In the genomic region with DNA sequence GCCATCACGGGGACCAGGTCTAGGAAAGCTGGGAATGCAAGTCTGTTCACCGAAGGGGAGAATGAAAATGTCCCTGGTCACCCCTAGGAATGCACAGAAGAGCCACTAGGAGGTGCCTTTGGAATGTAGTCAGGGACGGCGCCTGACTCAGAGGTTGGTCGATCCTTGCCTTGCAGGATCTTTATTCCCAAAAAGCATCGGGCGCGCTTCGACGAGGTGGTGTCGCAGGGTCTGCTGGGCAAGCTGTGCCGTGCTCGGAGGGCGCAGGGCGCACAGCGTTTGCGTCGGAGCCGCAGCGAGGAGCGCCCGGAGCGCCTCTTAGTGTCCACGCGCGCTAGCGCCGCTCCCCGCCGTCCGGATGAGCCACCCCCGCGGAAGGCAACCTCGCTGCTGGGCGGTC, we compare ENCODE assay signal across 8 mouse cellular contexts. TPM values are rescaled to one million over a fixed set of nuclear protein-coding genes. Genes with fewer than 3 reads are reported as not detected.
DNase-seq lines count a peak whose midpoint lies in the region; ATAC-seq lines count a peak whose summit lies in the region.

No protein-coding gene starts in this region.

- no peaks in the 10 kb centered on the region for H3K9me3 ChIP-seq in neural tube, embryonic 11.5 days (ENCODE audit: control insufficient read depth, low read length)
- H3K9me3 ChIP-seq in hindbrain, embryonic 11.5 days (ENCODE audit: control insufficient read depth, low read length) = no peaks in the 10 kb centered on the region
- H3K9me3 ChIP-seq in liver, embryonic 15.5 days (replicated peaks) = no peaks in the 10 kb centered on the region

- 4% methylated on average over 28 of the region's 35 CpGs for WGBS in neural tube, embryonic 11.5 days
- WGBS in hindbrain, embryonic 11.5 days = 3% methylated on average over 35 of the region's 35 CpGs
- WGBS in liver, embryonic 15.5 days (ENCODE audit: insufficient replicate concordance) = 4% methylated on average over 35 of the region's 35 CpGs

- 0 out of 2 replicates have a peak, but pooled peaks cover 2% of the 10 kb centered on the region for H3K4me1 ChIP-seq in neural tube, embryonic 11.5 days (ENCODE audit: control insufficient read depth, insufficient read depth, low read length)
- peaks cover 5% of the 10 kb centered on the region for H3K4me1 ChIP-seq in hindbrain, embryonic 11.5 days (replicated peaks; ENCODE audit: control insufficient read depth, insufficient read depth, low read length)
- H3K4me1 ChIP-seq in liver, embryonic 15.5 days (replicated peaks) = peaks cover 3% of the 10 kb centered on the region; the same call in 1 of the 2 replicates

- H3K9ac ChIP-seq in neural tube, embryonic 11.5 days (ENCODE audit: low read length) = no peak overlapping the region
- H3K9ac ChIP-seq in hindbrain, embryonic 11.5 days (ENCODE audit: low read depth, low read length) = peak overlapping the region; percentile 4; the same call in 1 of the 2 replicates
- no peak overlapping the region for H3K9ac ChIP-seq in liver, embryonic 15.5 days

- peak overlapping the region; percentile 36 for H3K4me2 ChIP-seq in neural tube, embryonic 11.5 days (ENCODE audit: low read depth)
- peak overlapping the region; percentile 37 for H3K4me2 ChIP-seq in hindbrain, embryonic 11.5 days (replicated peaks; ENCODE audit: low read depth, low read length)
- peak overlapping the region; percentile 47 for H3K4me2 ChIP-seq in liver, embryonic 15.5 days

- no peaks in the 10 kb centered on the region for H3K36me3 ChIP-seq in neural tube, embryonic 11.5 days (ENCODE audit: control insufficient read depth, insufficient read depth, low read length)
- no peaks in the 10 kb centered on the region for H3K36me3 ChIP-seq in hindbrain, embryonic 11.5 days (ENCODE audit: control insufficient read depth, insufficient read depth, low read length)
- no peaks in the 10 kb centered on the region for H3K36me3 ChIP-seq in liver, embryonic 15.5 days (replicated peaks)

- peak; percentile 42 to 52 for DNase-seq in cerebellum, postnatal 25 days
- no peak for DNase-seq in cerebellum, adult 9-11 months
- peak; percentile 21 for DNase-seq in neural tube, embryonic 11.5 days (ENCODE audit: low spot score)
- DNase-seq in neural tube, embryonic 10.5 days (ENCODE audit: extremely low spot score, low spot score) = no peak
- peak; percentile 56 for DNase-seq in hindbrain, embryonic 11.5 days (ENCODE audit: low spot score)
- no peak for DNase-seq in spleen, adult 18-20 months
- DNase-seq in spleen, postnatal 10 days (ENCODE audit: low spot score in 2 of 2) = no peak

- peaks cover 70% of the 10 kb centered on the region for H3K27me3 ChIP-seq in neural tube, embryonic 11.5 days (ENCODE audit: control insufficient read depth, insufficient read depth, low read length)
- H3K27me3 ChIP-seq in hindbrain, embryonic 11.5 days (ENCODE audit: control insufficient read depth, insufficient read depth, low read length) = peaks cover 72% of the 10 kb centered on the region
- peaks cover 79% of the 10 kb centered on the region for H3K27me3 ChIP-seq in liver, embryonic 15.5 days

- no peak overlapping the region for H3K27ac ChIP-seq in neural tube, embryonic 11.5 days (ENCODE audit: low read depth, low read length)
- H3K27ac ChIP-seq in hindbrain, embryonic 11.5 days (ENCODE audit: low read depth, low read length) = no peak overlapping the region
- H3K27ac ChIP-seq in liver, embryonic 15.5 days (replicated peaks) = no peak overlapping the region

- peak overlapping the region; percentile 26 for H3K4me3 ChIP-seq in neural tube, embryonic 11.5 days (ENCODE audit: low read depth, low read length)
- H3K4me3 ChIP-seq in hindbrain, embryonic 11.5 days (ENCODE audit: low read depth, low read length) = peak overlapping the region; percentile 20; the same call in 1 of the 2 replicates
- peak overlapping the region; percentile 8; the same call in 1 of the 2 replicates for H3K4me3 ChIP-seq in liver, embryonic 15.5 days (replicated peaks)

- no peak for ATAC-seq in neural tube, embryonic 11.5 days (ENCODE audit: insufficient read depth, low FRiP score, low TSS enrichment)
- ATAC-seq in hindbrain, embryonic 11.5 days (ENCODE audit: low FRiP score) = no peak
- ATAC-seq in liver, embryonic 15.5 days (ENCODE audit: insufficient read depth) = no peak

RNA-seq across cellular contexts. Expression of gene Grid2ip, which starts 15.7 kb away (rescaled TPM):
- polyA plus RNA-seq in neural tube, embryonic 11.5 days (2014; fragmentation: Nextera tagmentation; extraction: Ambion mirVana) = 0.14 TPM in 1 of 2 replicates, not detected in the other
- polyA plus RNA-seq in hindbrain, embryonic 11.5 days (2014; fragmentation: Nextera tagmentation; extraction: Ambion mirVana) = 0.42 and 0.49 TPM in 2 replicates
- not detected in 2 replicates for polyA plus RNA-seq in liver, embryonic 15.5 days (2015; fragmentation: Nextera tagmentation; extraction: Ambion mirVana)

RNA-seq across cellular contexts. Expression of gene Kdelr2, which starts 30.8 kb away (rescaled TPM):
- 186 and 199 TPM in 2 replicates for polyA plus RNA-seq in neural tube, embryonic 11.5 days (2014; fragmentation: Nextera tagmentation; extraction: Ambion mirVana)
- polyA plus RNA-seq in hindbrain, embryonic 11.5 days (2014; fragmentation: Nextera tagmentation; extraction: Ambion mirVana) = 189 and 202 TPM in 2 replicates
- 134 and 140 TPM in 2 replicates for polyA plus RNA-seq in liver, embryonic 15.5 days (2015; fragmentation: Nextera tagmentation; extraction: Ambion mirVana)

RNA-seq across cellular contexts. Expression of gene Zdhhc4, which starts 43.8 kb away (rescaled TPM):
- polyA plus RNA-seq in neural tube, embryonic 11.5 days (2014; fragmentation: Nextera tagmentation; extraction: Ambion mirVana) = 69.3 and 73.3 TPM in 2 replicates
- 75.1 and 80.2 TPM in 2 replicates for polyA plus RNA-seq in hindbrain, embryonic 11.5 days (2014; fragmentation: Nextera tagmentation; extraction: Ambion mirVana)
- 24.9 and 26.1 TPM in 2 replicates for polyA plus RNA-seq in liver, embryonic 15.5 days (2015; fragmentation: Nextera tagmentation; extraction: Ambion mirVana)

RNA-seq across cellular contexts. Expression of gene E130309D02Rik, which starts 57.7 kb away (rescaled TPM):
- 56.5 and 57.3 TPM in 2 replicates for polyA plus RNA-seq in neural tube, embryonic 11.5 days (2014; fragmentation: Nextera tagmentation; extraction: Ambion mirVana)
- 34.1 and 42.9 TPM in 2 replicates for polyA plus RNA-seq in hindbrain, embryonic 11.5 days (2014; fragmentation: Nextera tagmentation; extraction: Ambion mirVana)
- 21.8 and 23.2 TPM in 2 replicates for polyA plus RNA-seq in liver, embryonic 15.5 days (2015; fragmentation: Nextera tagmentation; extraction: Ambion mirVana)

Comparison
In these comparisons a context has a peak if more than half of its experiments do, and no peak if none do; other contexts are left out.
1. DNase-seq: peak in cerebellum, postnatal 25 days (2 of 2), neural tube, embryonic 11.5 days (single experiment) and hindbrain, embryonic 11.5 days (single experiment); none in cerebellum, adult 9-11 months (single experiment), neural tube, embryonic 10.5 days (single experiment), spleen, adult 18-20 months (0 of 2) and spleen, postnatal 10 days (0 of 2).
2. Peak in every context shown above with its lines, with median percentiles within 50 percentile points of each other: H3K4me2 ChIP-seq and H3K4me3 ChIP-seq.